Mouse (Mus musculus) frontal cortex, postnatal 36 days (tissue): ENCODE measurements around the gene Olfr1297.

Source experiments
- DNase-seq, 2 experiments: peaks; one replicate each; pipeline ENCODE4 v3.0.0; 2022; ENCODE audit warnings: low spot score in 2 of 2

The Olfr1297 gene

GRCm38 (mm10) chr2:111626397-111626796 lies at the start of gene Olfr1297:
TSS of gene Olfr1297 (minus strand) at chr2:111626497.
- no peak for DNase-seq

GRCm38 (mm10) chr2:111661119-111661518 lies 34.8 kb upstream of the Olfr1297 start, which contains the start of gene Olfr1299:
TSS of gene Olfr1299 (plus strand) at chr2:111661419.
- no peak for DNase-seq

DNA sequence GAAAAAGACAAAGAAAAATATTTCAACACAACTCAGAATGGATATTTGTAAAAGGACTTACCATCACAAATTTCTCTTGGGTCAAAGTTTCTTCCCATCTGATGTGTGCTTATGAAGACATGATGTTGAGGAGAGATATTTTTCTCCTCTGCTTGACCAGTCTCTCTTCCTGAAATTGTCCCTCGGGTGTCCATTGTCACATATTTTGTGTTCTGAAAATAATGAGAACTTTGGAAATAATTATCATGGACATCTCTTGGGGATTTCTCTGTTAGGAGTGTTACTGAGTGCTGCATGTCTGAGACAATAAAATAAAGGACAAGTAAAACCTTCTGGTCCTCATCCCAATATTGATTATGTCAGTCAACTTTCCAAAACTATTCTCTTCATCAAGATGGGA lies 22.8 kb upstream of the Olfr1297 start, which contains the start of gene Olfr1298:
Gene Olfr1298, minus strand, starts transcription at position 101 of the 400 bp plus-strand sequence.
- DNase-seq: no peak

DNA sequence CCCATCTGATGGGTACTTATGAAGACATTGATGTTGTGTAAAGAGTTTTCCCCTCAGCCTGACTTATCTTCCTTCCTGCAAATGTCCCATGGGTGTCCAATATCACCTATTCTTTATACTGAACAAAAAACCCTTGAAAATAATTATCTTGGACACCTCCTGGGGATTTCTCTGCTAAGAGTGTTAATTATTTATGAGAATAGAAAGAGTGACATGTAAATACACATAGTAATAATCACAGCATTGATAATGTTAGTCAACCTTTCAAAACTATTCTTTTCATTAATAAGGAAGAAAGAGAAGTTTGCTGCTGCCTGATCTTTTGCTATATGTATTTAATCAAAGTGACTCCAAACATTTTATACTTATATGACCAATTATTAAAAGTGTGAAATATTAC lies 56.7 kb downstream of the Olfr1297 start, which contains the start of gene Olfr1295:
Gene Olfr1295, minus strand, starts transcription at position 101 of the 400 bp plus-strand sequence.
- no peak for DNase-seq
